Mouse (Mus musculus) heart, adult 11 months (tissue): ENCODE data around the gene Zfhx3.

Experiments
- DNase-seq: peaks from one replicate; pipeline ENCODE4 v3.0.0; 2022

Zfhx3 gene

GRCm38 (mm10) chr8:108759511-108760330 is 817.3 kb downstream of the Zfhx3 start:
- DNase-seq = no peak

GRCm38 (mm10) chr8:108760745-108761144 is 818.3 kb downstream of the Zfhx3 start:
- DNase-seq = no peak

- no peak for DNase-seq
Measured at GRCm38 (mm10) chr8:108762567-108762966, 820.1 kb downstream of the Zfhx3 start.

- no peak for DNase-seq
Measured at GRCm38 (mm10) chr8:108764403-108765194, 822.2 kb downstream of the Zfhx3 start.

- no peak for DNase-seq
Measured at GRCm38 (mm10) chr8:108766102-108766501, 823.7 kb downstream of the Zfhx3 start.

- no peak for DNase-seq
Measured at GRCm38 (mm10) chr8:108768051-108768450, 825.6 kb downstream of the Zfhx3 start.

- DNase-seq = no peak
Measured at GRCm38 (mm10) chr8:108770334-108770733, 827.9 kb downstream of the Zfhx3 start.

- no peak for DNase-seq
Measured at GRCm38 (mm10) chr8:108773436-108773835, 831.0 kb downstream of the Zfhx3 start.

GRCm38 (mm10) chr8:108778063-108778462 is 835.6 kb downstream of the Zfhx3 start:
- no peak for DNase-seq

GRCm38 (mm10) chr8:108778551-108778950 is 836.1 kb downstream of the Zfhx3 start:
- DNase-seq = no peak

- no peak for DNase-seq
Measured at GRCm38 (mm10) chr8:108780766-108781165, 838.3 kb downstream of the Zfhx3 start.

GRCm38 (mm10) chr8:108781192-108781591 is 838.7 kb downstream of the Zfhx3 start:
- DNase-seq = peak; percentile 97

GRCm38 (mm10) chr8:108783155-108783554 is 840.7 kb downstream of the Zfhx3 start:
- DNase-seq = peak; percentile 94

GRCm38 (mm10) chr8:108788156-108788761 is 845.8 kb downstream of the Zfhx3 start:
- no peak for DNase-seq

- no peak for DNase-seq
Measured at GRCm38 (mm10) chr8:108788762-108789157, 846.3 kb downstream of the Zfhx3 start.

GRCm38 (mm10) chr8:108790559-108791293 is 848.3 kb downstream of the Zfhx3 start:
- DNase-seq = peak; percentile 94

GRCm38 (mm10) chr8:108796076-108796475 is 853.6 kb downstream of the Zfhx3 start:
- DNase-seq = no peak

- no peak for DNase-seq
Measured at GRCm38 (mm10) chr8:108796882-108797281, 854.4 kb downstream of the Zfhx3 start.

GRCm38 (mm10) chr8:108798012-108798411 is 855.6 kb downstream of the Zfhx3 start:
- peak; percentile 98 for DNase-seq

GRCm38 (mm10) chr8:108799250-108799649 is 856.8 kb downstream of the Zfhx3 start:
- DNase-seq = no peak

GRCm38 (mm10) chr8:108800357-108800756 is 857.9 kb downstream of the Zfhx3 start:
- DNase-seq = no peak

- no peak for DNase-seq
Measured at GRCm38 (mm10) chr8:108803017-108803416, 860.6 kb downstream of the Zfhx3 start.

- no peak for DNase-seq
Measured at GRCm38 (mm10) chr8:108811694-108812093, 869.2 kb downstream of the Zfhx3 start.
